Mouse (Mus musculus): ENCODE measurements around the gene E130308A19Rik. TPM values are rescaled to one million over a fixed set of nuclear protein-coding genes. Genes with fewer than 3 reads are reported as not detected.

Gene E130308A19Rik
- 14.9 and 18.5 TPM in 2 replicates for polyA plus RNA-seq (2014; fragmentation: Nextera tagmentation; extraction: Ambion mirVana)

DNA sequence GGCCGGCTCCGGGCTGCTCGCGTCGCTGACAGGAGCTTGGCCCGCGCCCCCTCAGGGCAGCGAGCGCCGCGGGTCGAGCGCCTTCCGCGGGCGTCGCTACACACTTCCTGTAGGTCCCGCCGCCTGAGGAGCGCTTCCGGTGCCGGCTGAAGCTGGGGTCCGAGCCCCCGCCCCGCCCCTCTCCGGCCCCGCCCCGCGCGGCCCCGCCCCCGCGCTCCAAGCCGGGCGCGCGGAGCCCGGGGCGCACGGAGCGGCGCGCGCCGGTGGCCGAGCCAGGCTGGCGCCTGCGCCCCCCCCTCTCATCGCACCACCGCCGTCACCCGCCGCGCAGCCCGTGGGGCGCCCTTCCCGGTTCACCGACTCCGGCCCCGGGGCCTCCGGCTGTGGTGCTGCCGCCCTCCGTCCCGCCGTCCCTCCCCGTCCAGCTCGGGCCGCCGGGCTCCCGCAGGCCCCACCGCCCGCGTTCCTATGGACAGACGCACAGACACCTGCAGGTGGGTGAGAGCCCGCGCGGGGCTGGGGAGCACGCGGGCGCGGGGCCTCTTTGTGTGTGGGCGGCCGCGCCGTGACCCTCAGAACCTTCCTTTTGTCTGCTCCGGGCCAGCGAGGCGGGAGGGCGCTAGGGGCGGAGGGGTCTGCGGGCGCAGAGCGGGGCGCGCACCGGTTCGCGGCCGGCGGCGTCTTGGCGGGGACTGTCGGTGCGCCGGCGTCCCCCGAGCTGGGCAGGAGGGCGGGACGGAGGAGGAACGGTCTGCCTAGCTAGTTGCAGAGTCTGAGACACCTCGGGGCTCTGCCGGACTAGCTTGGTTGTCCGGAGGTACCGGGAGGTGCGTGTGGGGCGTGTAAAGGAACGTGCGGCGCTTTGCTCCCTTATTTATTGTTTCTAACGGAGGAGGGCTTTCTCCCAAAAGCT is at the start of gene E130308A19Rik:
Gene E130308A19Rik (plus strand): TSS at position 214 of the 913 bp plus-strand sequence.
- Histone ChIP-seq H3K27me3 (replicated peaks; ENCODE audit: control insufficient read depth, insufficient read depth, low read length) (no peaks in the 10 kb centered on the region), H3K9ac (ENCODE audit: low read depth, low read length) (peak within 1 kb of the TSS; percentile 85), H3K4me3 (ENCODE audit: low read depth, low read length) (peak within 1 kb of the TSS; percentile 95), H3K27ac (replicated peaks; ENCODE audit: low read depth, low read length) (peak within 1 kb of the TSS; percentile 77), H3K4me2 (ENCODE audit: low read depth, low read length) (peak within 1 kb of the TSS; percentile 84), H3K36me3 (ENCODE audit: control insufficient read depth, insufficient read depth, low read length) (no peaks in the 10 kb centered on the region), H3K4me1 (ENCODE audit: control insufficient read depth, insufficient read depth, low read length) (0 out of 2 replicates have a peak, but pooled peaks cover 11% of the 10 kb centered on the region), H3K9me3 (ENCODE audit: control insufficient read depth, low read length) (no peaks in the 10 kb centered on the region)
- DNase-seq (ENCODE audit: low spot score) (peak; percentile 93), ATAC-seq (ENCODE audit: low read depth) (peak; percentile 96)
- WGBS, result under 1% methylated on average over 25 of the region's 120 CpGs

DNA sequence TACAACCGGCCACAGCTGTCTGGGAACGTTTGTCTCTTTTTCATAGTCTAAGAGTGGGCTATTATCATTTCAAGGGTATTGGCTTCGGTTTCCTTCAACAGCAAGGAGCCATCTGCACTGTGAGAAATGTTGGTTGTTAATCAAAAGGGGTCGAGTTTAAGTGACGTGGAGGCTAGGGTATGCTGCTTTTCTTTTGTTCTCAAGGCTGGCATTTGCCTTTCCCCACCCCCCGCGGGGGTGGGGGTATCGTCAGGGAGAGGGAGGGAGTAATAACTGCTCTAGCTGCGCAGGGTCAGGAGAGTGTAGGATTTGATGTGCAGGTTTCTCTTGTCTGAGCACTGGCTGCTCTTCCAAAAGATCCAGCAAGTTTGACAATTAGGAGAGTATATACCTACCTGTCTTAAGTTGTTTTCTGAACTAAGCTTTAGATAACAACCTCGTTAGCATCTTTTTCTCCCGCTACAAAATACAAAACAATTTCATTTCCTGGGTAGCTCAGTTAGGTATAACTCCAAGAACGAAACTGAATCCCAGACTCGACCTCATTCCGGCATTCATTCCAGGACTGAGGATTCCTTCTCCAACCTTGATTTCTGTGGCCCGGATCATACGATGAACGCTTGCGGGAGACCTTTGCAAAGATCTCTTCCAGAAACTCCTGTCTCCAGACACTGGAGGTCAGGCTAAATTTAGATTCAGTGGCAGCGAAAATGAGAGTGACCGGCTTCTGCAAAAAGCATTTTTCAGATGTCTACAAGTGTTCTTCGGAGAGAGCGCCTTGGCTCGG is 45.3 kb upstream of the E130308A19Rik start:
- WGBS, result under 1% methylated on average over 23 of the region's 23 CpGs

DNA sequence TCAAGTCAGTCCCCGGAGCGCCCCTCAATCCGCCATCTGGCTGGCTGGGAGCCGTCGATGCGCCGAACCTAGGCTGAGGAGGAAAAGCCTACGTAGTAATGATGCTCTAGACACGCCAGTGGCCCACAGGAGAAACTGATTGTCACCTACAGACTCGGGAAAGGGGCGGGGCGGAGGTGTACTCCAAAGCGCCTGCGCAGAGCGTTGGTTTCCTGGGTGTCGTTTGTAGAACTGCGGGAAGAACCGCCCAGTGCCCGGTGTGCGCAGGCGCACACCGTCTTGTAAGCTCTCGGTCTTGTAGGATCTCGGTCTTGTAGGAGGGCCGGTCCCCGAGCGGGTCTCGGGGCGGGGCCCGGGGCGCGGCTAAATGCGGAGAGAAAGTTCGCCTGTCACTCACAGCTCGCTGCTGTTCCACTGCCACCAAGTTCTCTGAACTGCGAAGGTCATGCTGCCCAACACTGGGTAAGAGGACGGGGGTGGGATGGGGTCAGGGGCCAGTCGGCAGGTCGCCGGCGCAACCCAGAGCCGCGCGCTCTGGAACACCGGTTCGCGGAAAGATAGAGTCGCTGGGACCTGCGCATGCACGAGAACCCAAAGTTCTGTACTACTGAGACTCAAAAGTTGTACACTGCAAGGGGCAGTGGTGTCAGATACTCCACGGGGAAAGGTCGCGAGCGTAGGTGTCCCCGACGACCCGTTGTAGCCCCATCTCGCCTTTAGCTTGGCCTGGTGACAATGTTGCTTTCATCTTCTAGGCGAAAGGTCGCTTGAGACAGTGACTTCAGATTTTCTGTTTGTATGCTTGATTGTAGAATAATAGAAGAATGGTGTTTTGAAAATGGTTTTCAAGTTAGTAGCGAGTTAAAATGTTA is 44.5 kb upstream of the E130308A19Rik start, which contains the start of gene Hsdl2:
Gene Hsdl2 (plus strand): TSS at position 250 of the 872 bp plus-strand sequence.
- H3K4me2 ChIP-seq (ENCODE audit: low read depth, low read length), result peak within 1 kb of the TSS; percentile 74
- DNase-seq (ENCODE audit: low spot score), result peak; percentile 100
- ATAC-seq (ENCODE audit: low read depth), result peak; percentile 97
- H3K27me3 ChIP-seq (replicated peaks; ENCODE audit: control insufficient read depth, insufficient read depth, low read length), result no peaks in the 10 kb centered on the region
- no peaks in the 10 kb centered on the region for H3K4me1 ChIP-seq (ENCODE audit: control insufficient read depth, insufficient read depth, low read length)
- WGBS, result under 1% methylated on average over 42 of the region's 61 CpGs
- H3K9ac ChIP-seq (ENCODE audit: low read depth, low read length), result peak within 1 kb of the TSS; percentile 77
- no peaks in the 10 kb centered on the region for H3K9me3 ChIP-seq (ENCODE audit: control insufficient read depth, low read length)
- H3K36me3 ChIP-seq (ENCODE audit: control insufficient read depth, insufficient read depth, low read length), result no peaks in the 10 kb centered on the region
- H3K27ac ChIP-seq (replicated peaks; ENCODE audit: low read depth, low read length), result peak within 1 kb of the TSS; percentile 90
- peak within 1 kb of the TSS; percentile 78 for H3K4me3 ChIP-seq (ENCODE audit: low read depth, low read length)

More for the DNA sequence above, 45.3 kb upstream of the E130308A19Rik start:
- Histone ChIP-seq H3K4me1 (ENCODE audit: control insufficient read depth, insufficient read depth, low read length) (no peaks in the 10 kb centered on the region), H3K9ac (ENCODE audit: low read depth, low read length) (peak overlapping the region; percentile 77), H3K4me3 (ENCODE audit: low read depth, low read length) (peak overlapping the region; percentile 78), H3K9me3 (ENCODE audit: control insufficient read depth, low read length) (no peaks in the 10 kb centered on the region), H3K27ac (replicated peaks; ENCODE audit: low read depth, low read length) (peak overlapping the region; percentile 90), H3K4me2 (ENCODE audit: low read depth, low read length) (peak overlapping the region; percentile 74), H3K36me3 (ENCODE audit: control insufficient read depth, insufficient read depth, low read length) (no peaks in the 10 kb centered on the region), H3K27me3 (replicated peaks; ENCODE audit: control insufficient read depth, insufficient read depth, low read length) (no peaks in the 10 kb centered on the region)
- peak; percentile 79 for DNase-seq (ENCODE audit: low spot score)
- ATAC-seq (ENCODE audit: low read depth), result peak; percentile 60

DNA sequence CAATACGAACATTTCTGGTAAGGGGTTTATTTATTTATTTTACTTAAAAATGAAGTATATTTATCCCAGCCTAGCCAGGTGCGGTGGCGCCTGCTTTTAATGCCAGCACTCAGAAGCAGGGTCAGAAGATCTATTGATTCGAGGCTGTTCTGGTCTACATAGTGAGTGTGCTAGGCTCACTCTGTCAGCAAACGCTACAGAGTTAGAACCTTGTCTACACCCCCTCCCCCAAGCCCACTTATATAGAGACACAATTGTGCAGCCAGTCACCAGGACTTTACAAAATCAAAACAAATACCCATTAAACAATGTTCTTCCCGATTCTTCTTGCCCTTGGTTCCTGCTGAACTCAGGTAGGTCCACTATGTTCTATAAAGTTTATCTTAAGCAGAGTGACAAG is 43.8 kb upstream of the E130308A19Rik start:
- no peaks in the 10 kb centered on the region for H3K36me3 ChIP-seq (ENCODE audit: control insufficient read depth, insufficient read depth, low read length)
- H3K4me1 ChIP-seq (ENCODE audit: control insufficient read depth, insufficient read depth, low read length), result no peaks in the 10 kb centered on the region
- DNase-seq (ENCODE audit: low spot score), result no peak
- no peak overlapping the region for H3K27ac ChIP-seq (replicated peaks; ENCODE audit: low read depth, low read length)
- 18% methylated on average over 6 of the region's 6 CpGs for WGBS
- H3K9ac ChIP-seq (ENCODE audit: low read depth, low read length), result peak overlapping the region; percentile 77
- H3K4me3 ChIP-seq (ENCODE audit: low read depth, low read length), result peak overlapping the region; percentile 78
- ATAC-seq (ENCODE audit: low read depth), result no peak
- H3K9me3 ChIP-seq (ENCODE audit: control insufficient read depth, low read length), result no peaks in the 10 kb centered on the region
- no peaks in the 10 kb centered on the region for H3K27me3 ChIP-seq (replicated peaks; ENCODE audit: control insufficient read depth, insufficient read depth, low read length)
- H3K4me2 ChIP-seq (ENCODE audit: low read depth, low read length), result peak overlapping the region; percentile 74

DNA sequence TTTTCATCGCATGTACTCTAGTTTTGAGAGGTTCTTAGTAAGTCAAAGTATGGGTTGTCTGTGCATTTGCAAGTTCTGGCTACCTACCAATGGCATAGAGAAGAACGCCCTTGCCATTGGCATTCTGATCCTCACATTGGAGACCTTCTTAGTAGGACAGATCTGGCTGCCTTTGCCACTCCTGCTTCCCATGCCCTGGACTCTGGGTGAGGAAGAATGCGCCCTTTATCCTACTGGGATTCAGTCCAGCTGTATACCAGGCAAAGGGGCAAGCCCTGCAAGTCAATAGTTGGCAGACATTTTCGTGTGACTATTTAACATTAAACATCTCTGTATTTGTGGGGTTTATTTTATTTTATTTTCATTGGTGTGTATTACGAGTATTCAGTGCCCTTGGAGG is 40.9 kb upstream of the E130308A19Rik start:
- H3K4me2 ChIP-seq (ENCODE audit: low read depth, low read length), result no peak overlapping the region
- no peak overlapping the region for H3K9ac ChIP-seq (ENCODE audit: low read depth, low read length)
- no peaks in the 10 kb centered on the region for H3K4me1 ChIP-seq (ENCODE audit: control insufficient read depth, insufficient read depth, low read length)
- no peaks in the 10 kb centered on the region for H3K36me3 ChIP-seq (ENCODE audit: control insufficient read depth, insufficient read depth, low read length)
- ATAC-seq (ENCODE audit: low read depth) (no peak), DNase-seq (ENCODE audit: low spot score) (no peak)
- WGBS, result 80% methylated on average over 5 of the region's 5 CpGs
- H3K9me3 ChIP-seq (ENCODE audit: control insufficient read depth, low read length), result no peaks in the 10 kb centered on the region
- H3K4me3 ChIP-seq (ENCODE audit: low read depth, low read length), result no peak overlapping the region
- H3K27me3 ChIP-seq (replicated peaks; ENCODE audit: control insufficient read depth, insufficient read depth, low read length), result no peaks in the 10 kb centered on the region
- H3K27ac ChIP-seq (replicated peaks; ENCODE audit: low read depth, low read length), result no peak overlapping the region

DNA sequence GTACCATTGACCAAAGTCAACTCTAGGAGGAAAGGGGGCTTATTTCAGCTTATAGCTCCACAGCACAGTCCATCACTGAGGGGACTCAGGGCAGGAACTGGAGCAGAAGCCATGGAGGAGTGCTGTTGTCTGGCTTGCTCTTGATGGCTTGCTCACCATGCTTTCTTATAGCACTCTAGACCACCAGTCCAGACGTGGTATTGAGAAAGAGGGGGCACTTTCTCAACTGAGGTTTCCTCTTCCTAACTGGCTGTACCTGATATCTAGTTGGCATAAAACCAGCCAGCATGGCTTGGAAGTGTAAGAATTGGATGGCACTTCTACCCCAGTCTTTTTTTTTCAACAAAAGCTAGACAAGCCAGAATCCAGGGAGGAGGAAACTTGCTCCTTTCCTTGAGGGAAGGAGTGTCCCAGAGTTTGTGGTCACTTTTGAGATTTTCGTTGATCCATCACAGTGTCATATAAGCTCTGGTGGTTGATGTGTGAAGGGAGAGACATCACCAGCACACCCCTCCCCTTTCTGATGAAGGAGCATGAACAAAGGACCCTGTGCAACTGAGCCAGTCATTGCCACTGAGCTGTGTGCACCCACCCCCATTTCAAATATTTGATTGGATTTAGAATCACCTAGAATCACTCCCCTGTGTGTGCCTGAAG is 38.7 kb upstream of the E130308A19Rik start:
- no peak for ATAC-seq (ENCODE audit: low read depth)
- H3K4me1 ChIP-seq (ENCODE audit: control insufficient read depth, insufficient read depth, low read length), result no peaks in the 10 kb centered on the region
- no peak overlapping the region for H3K9ac ChIP-seq (ENCODE audit: low read depth, low read length)
- no peak overlapping the region for H3K4me2 ChIP-seq (ENCODE audit: low read depth, low read length)
- no peak overlapping the region for H3K4me3 ChIP-seq (ENCODE audit: low read depth, low read length)
- H3K27me3 ChIP-seq (replicated peaks; ENCODE audit: control insufficient read depth, insufficient read depth, low read length), result no peaks in the 10 kb centered on the region
- no peak overlapping the region for H3K27ac ChIP-seq (replicated peaks; ENCODE audit: low read depth, low read length)
- no peaks in the 10 kb centered on the region for H3K9me3 ChIP-seq (ENCODE audit: control insufficient read depth, low read length)
- DNase-seq (ENCODE audit: low spot score), result no peak
- 71% methylated on average over 2 of the region's 2 CpGs for WGBS
- H3K36me3 ChIP-seq (ENCODE audit: control insufficient read depth, insufficient read depth, low read length), result no peaks in the 10 kb centered on the region

DNA sequence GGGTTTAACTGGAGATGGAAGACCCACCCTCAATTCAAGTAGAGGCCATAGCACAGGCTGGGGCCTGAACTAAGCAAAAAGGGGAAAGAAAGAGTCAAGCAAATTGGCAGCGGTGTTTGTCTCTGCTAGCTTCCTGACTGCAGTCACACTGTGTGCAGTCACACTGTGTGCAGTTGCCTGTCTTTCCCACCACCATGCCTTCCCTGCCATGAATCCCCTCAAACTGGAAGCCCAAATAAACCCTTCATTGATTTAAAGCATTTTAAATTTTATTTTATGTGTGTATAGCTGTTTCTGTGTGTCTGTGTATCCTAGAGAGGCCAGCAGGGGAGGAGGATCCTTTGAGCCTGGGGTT is 38.2 kb upstream of the E130308A19Rik start:
- Histone ChIP-seq H3K27ac (replicated peaks; ENCODE audit: low read depth, low read length) (no peak overlapping the region), H3K9me3 (ENCODE audit: control insufficient read depth, low read length) (no peaks in the 10 kb centered on the region), H3K4me3 (ENCODE audit: low read depth, low read length) (no peak overlapping the region), H3K4me1 (ENCODE audit: control insufficient read depth, insufficient read depth, low read length) (no peaks in the 10 kb centered on the region), H3K9ac (ENCODE audit: low read depth, low read length) (no peak overlapping the region), H3K27me3 (replicated peaks; ENCODE audit: control insufficient read depth, insufficient read depth, low read length) (no peaks in the 10 kb centered on the region), H3K4me2 (ENCODE audit: low read depth, low read length) (no peak overlapping the region), H3K36me3 (ENCODE audit: control insufficient read depth, insufficient read depth, low read length) (no peaks in the 10 kb centered on the region)
- DNase-seq (ENCODE audit: low spot score), result no peak
- no peak for ATAC-seq (ENCODE audit: low read depth)
- WGBS, result 94% methylated on average over 1 of the region's 1 CpGs

Data from embryonic facial prominence, embryonic 14.5 days (tissue).